Mouse (Mus musculus) spleen, postnatal 0 days (tissue): Measurements from ENCODE around the gene Cdh4. TPM values are rescaled to one million over a fixed set of nuclear protein-coding genes. Genes with fewer than 3 reads are reported as not detected.

ENCODE experiments used
- polyA plus RNA-seq: library from polyadenylated mRNA; unstranded; fragments of >200 nt; fragmentation: Nextera tagmentation; extraction: Ambion mirVana; gene quantifications from 2 replicates; pipeline ENCODE4 v1.2.1, GENCODE M21; 2015

Gene Cdh4
- polyA plus RNA-seq, result 0.88 and 0.98 TPM in 2 replicates

DNA sequence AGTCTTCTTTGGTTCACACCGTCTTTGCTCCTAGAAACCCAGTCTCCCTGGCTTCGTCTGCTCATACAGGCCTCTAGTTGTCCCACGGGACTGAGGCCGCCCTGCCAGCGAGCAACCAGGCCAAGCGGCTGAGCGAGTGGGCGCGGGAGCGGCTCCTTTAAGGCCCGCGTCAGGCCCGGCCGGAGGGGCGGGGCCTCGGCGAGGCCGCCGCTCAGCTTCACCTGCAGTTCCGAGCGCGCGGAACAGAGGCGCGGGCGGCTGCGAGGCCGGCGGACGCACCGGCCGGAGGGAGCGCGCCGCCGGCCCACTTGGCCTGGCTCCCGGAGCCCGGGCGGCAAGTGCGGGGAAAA lies at the start of gene Cdh4:
Gene Cdh4, plus strand, starts transcription at position 241 of the 350 bp plus-strand sequence.

